Mouse (Mus musculus) adrenal gland, postnatal 4 days (tissue): Measurements from ENCODE around the gene Rnf2. TPM values are rescaled to one million over a fixed set of nuclear protein-coding genes. Genes with fewer than 3 reads are reported as not detected.

Experiments
- DNase-seq, 2 experiments: peaks; one replicate each; pipeline ENCODE4 v3.0.0; 2021 to 2022; ENCODE audit warnings: low spot score in 2 of 2, mixed read lengths in 2 of 2
- long read RNA-seq, 2 experiments: library from polyadenylated mRNA; stranded (forward); transcript quantifications; one replicate each; pipeline ENCODE4 v2.0.0; 2021
- total RNA-seq, 2 experiments: library from RNA; stranded (reverse); gene quantifications; 2 replicates each; pipeline ENCODE4 v1.2.3; 2021

Gene Rnf2
- total RNA-seq, result 10 to 100 TPM; 77.9 to 82.5 TPM
- long read RNA-seq, experiment 1, transcript Rnf2-201 (7 exons, 3,160 nt), result major isoform, 37 of 43 reads
- long read RNA-seq, experiment 1, partial matches to known transcripts, result 1 of 43 reads
- long read RNA-seq, experiment 1, other reads (novel, unspliced or antisense), result 5 of 43 reads
- long read RNA-seq, experiment 2, transcript Rnf2-201 (7 exons, 3,160 nt), result major isoform, 73 of 89 reads
- long read RNA-seq, experiment 2, partial matches to known transcripts, result 7 of 89 reads
- long read RNA-seq, experiment 2, other reads (novel, unspliced or antisense), result 9 of 89 reads

- DNase-seq, result peak; percentile 79 to 88
Measured at GRCm38 (mm10) chr1:151500531-151501361, at the start of gene Rnf2. Gene Rnf2 (minus strand): TSS chr1:151500955.

DNA sequence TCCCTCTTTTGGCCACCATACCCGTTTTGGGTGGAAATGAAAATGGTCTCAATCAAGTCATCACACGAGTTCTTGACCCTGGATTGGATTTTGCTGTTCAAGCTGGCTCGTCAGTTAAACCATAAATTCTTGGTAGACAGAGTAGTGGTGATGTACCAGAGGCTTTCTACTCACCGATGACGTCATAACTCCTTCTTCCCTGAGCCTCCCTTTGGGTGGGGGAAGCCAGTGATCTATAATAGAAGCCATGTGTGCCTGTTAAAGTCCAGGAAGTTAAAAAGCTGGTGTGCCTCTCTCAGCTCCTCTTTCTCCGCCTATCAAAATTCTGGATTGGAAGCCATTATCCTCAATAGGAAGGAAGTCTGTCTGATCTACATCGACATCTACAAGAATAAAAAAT is 49.0 kb upstream of the Rnf2 start:
- DNase-seq, result no peak

GRCm38 (mm10) chr1:151548896-151549610 is 48.3 kb upstream of the Rnf2 start:
- no peak for DNase-seq

- DNase-seq, result no peak
Measured at GRCm38 (mm10) chr1:151545571-151545970, 44.8 kb upstream of the Rnf2 start.

DNA sequence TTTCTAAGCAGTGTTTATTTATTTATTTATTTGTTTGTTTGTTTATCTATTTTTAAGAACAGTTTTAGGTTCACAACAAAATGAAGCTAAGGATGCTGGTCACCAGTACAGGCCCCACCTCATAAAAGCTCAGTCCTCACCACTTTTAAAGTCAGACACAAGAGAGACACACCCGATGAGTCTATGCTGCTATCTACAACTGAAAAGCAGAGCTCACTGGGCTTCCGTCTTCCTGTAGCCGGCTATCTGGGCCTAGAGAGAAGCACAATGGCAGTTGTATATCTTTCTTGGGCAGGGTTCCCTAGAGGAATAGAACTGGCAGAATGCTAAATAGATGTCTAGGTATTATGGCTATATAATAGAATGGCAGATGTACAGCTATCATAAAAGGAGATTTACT is 43.8 kb upstream of the Rnf2 start:
- DNase-seq, result no peak

DNA sequence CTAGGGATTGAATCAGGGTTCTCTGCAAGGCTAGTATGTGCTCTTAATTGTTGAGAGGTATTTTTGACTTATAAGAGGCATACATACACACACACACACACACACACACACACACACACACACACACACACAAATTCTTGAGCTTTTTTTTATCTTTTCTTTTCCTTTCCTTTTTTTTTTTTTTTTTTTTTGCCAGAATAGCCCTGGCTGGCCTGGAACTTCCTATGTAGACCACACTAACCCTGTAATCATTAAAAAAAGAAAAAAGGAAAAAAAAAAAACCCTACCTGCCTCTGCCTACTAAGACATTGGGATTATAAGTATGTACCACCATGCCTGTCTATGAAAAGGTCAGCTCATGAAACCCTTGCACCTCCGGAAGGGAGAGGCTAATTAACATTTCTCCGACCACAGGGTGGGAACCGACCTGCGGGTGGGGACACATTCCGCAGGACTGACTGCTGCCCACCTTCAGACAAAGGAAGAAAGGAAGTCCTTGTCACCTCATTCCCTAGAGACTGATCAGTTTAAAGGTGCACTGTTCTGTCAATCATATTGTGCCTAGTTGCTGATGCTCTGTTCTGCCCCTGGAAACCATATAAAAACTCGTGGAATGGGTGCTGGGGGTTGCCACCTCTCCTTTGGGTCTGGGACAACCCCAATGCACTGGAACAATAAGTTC is 43.2 kb upstream of the Rnf2 start:
- no peak for DNase-seq

- no peak for DNase-seq
Measured at GRCm38 (mm10) chr1:151526701-151527100, 25.9 kb upstream of the Rnf2 start.

DNA sequence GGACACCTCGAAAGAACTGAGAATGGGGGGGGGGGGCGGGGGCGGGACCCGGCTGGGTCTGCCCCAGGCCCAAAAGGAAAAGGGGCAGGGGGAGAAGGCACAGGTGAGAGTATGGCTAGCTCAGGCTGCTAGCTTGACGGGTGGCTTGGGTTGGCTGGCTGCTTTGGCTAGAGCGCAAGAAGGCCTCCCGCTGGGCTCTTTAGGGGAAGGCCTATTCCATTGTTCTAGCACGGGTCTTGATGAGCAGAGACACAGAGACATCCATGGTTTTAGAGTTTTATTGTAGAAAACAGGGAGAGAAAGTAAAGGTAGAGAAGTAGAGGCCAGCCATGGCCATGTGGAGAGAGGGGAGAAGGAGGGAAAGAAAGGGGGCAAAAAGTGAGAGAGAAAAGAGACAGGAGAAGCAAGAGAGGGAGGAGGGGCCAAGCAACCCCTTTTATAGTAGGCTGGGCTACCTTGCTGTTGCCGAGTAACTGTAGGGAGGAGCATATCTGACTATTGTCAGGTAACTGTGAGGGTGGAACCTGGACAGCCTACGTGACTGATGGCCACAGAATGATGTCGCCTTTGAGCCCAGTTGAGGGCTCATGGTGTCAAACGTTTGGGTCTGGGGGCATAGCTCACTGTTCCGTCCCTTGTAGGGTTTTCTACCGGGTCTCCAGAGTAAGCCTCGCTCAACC is 17.0 kb upstream of the Rnf2 start:
- DNase-seq, result no peak

DNA sequence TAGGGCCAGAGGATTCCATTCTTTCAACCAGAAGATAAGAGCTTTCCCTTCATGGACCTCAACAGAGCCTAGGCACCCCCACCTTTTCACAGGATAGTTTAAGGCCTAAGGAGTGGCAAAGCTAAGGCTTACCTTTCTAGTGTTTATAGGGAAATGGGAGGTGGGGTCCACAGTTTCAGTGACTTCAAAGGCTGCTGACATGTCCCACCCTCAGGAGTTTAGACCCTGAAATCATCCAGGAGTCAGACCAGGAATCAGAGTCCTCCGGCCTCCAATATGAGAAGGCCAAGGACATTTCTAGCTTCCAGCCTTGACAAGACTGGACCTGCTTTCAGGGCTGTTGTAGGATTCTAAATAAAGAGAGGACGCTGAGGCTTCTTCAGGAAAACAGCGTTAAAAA is 16.1 kb upstream of the Rnf2 start:
- DNase-seq, result no peak

- no peak for DNase-seq
Measured at GRCm38 (mm10) chr1:151515733-151516132, 15.0 kb upstream of the Rnf2 start.

- DNase-seq, result no peak
Measured at GRCm38 (mm10) chr1:151514119-151514518, 13.4 kb upstream of the Rnf2 start.

DNA sequence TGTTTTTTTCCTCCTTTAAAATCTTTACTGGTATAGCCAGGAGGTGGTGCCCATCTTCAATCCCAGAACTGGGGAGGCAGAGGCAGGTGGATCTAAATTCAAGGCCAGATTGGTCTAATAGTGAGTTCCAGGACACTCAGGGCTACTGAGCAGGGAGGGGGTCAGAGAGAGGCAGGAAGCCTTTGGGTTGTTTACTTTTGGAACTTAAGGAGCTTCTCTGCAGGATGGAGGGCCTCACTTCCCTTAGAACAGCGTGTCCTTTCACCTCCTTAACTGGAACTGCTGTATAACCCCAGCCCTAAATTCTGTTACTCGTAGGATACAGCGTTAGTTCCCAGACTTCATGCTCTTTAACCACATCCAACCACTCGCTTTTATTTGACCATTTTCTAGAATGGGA is 10.1 kb upstream of the Rnf2 start:
- no peak for DNase-seq

- peak; percentile 25 to 45 for DNase-seq
Measured at GRCm38 (mm10) chr1:151499815-151500501, 797 bp downstream of the Rnf2 start.

- DNase-seq, result no peak
Measured at GRCm38 (mm10) chr1:151498381-151498780, 2.4 kb downstream of the Rnf2 start.

DNA sequence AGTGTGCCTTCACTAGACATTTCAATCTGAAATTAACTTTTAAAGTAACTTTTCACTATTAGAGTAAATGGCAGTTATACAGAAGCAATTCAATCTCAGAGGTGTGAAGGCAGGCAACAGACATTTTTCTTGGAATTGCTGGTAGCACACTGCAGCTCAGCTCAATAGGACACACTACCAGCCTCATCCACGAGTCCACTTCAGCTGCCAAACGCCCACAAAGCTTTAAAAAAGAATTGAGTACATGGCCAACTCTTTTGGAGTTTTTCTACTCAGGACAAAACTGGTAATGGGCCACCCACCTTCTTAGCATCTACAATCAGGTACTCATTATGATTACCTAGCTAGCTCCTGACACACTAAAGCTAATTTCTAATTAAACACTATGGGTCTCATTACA is 2.8 kb downstream of the Rnf2 start:
- no peak for DNase-seq

DNA sequence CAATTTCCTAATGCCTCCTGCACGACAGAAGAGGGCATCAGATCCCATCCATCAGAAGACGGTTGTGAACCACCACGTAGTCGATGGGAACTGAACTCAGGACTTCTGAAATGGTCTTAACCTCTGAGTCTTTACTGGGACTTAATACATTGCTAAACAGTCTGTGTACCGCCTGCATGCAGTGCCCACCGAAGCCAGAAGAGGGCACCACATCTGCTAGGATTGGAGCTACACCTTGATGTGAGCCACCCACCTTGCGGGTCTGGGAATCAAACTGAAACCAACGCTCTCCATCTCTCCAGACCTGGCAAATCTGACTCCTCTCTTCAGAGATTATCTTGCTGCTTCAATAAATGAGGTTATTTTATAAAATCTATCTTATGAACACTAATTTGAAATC is 3.7 kb downstream of the Rnf2 start:
- DNase-seq, result peak in 1 of 2 experiments; percentile 33

- no peak for DNase-seq
Measured at GRCm38 (mm10) chr1:151495635-151496285, 5.0 kb downstream of the Rnf2 start.

- no peak for DNase-seq
Measured at GRCm38 (mm10) chr1:151494711-151495110, 6.0 kb downstream of the Rnf2 start.

- no peak for DNase-seq
Measured at GRCm38 (mm10) chr1:151493826-151494225, 6.9 kb downstream of the Rnf2 start.

GRCm38 (mm10) chr1:151492419-151492818 is 8.3 kb downstream of the Rnf2 start:
- DNase-seq, result no peak
